Mouse (Mus musculus) neural tube, embryonic 12.5 days (tissue): ENCODE data around the gene Krt79. TPM values are rescaled to one million over a fixed set of nuclear protein-coding genes. Genes with fewer than 3 reads are reported as not detected.

Experiments used
- microRNA-seq: library from miRNA; unstranded; fragments of <30 nt; microRNA quantifications from one replicate; pipeline ENCODE4, GENCODE M21; 2017
- polyA plus RNA-seq: library from polyadenylated mRNA; unstranded; fragments of >200 nt; fragmentation: Nextera tagmentation; extraction: Ambion mirVana; gene quantifications from 2 replicates; pipeline ENCODE4 v1.2.1, GENCODE M21; 2016

Gene Krt79
- polyA plus RNA-seq, 1 experiment from 2014 or later = 0.18 TPM

Small RNA genes within 50 kb of the gene (microRNA-seq; reads per million reads assigned to microRNA genes)
- gene Gm44356 = not detected

Other genes with a start within 250 kb of the Krt79 start
- gene Krt6a, start 246.0 kb downstream of the Krt79 start, polyA plus RNA-seq = 0.08 TPM in 1 of 2 replicates, not detected in the other
- 12.9 and 13.7 TPM in 2 replicates for gene Krt5, start 227.4 kb downstream of the Krt79 start, polyA plus RNA-seq
- not detected in 2 replicates for gene Krt71, start 197.2 kb downstream of the Krt79 start, polyA plus RNA-seq
- gene Krt72, start 153.9 kb downstream of the Krt79 start, polyA plus RNA-seq = not detected in 2 replicates
- 0.27 and 0.34 TPM in 2 replicates for gene Krt73, start 138.0 kb downstream of the Krt79 start, polyA plus RNA-seq
- not detected in 2 replicates for gene Krt2, start 122.2 kb downstream of the Krt79 start, polyA plus RNA-seq
- gene Krt1, start 89.5 kb downstream of the Krt79 start, polyA plus RNA-seq = 1.6 and 2.5 TPM in 2 replicates
- not detected in 2 replicates for gene Krt77, start 70.6 kb downstream of the Krt79 start, polyA plus RNA-seq
- gene Krt76, start 47.4 kb downstream of the Krt79 start, polyA plus RNA-seq = not detected in 2 replicates
- gene Krt4, start 15.6 kb downstream of the Krt79 start, polyA plus RNA-seq = not detected in 2 replicates
- gene Krt78, start 14.0 kb upstream of the Krt79 start, polyA plus RNA-seq = 0.05 TPM in 1 of 2 replicates, not detected in the other
- 5.4 and 6.8 TPM in 2 replicates for gene Krt8, start 64.2 kb upstream of the Krt79 start, polyA plus RNA-seq
- 4.1 and 4.2 TPM in 2 replicates for gene Krt18, start 87.9 kb upstream of the Krt79 start, polyA plus RNA-seq
- 89.2 and 92.3 TPM in 2 replicates for gene Eif4b, start 133.4 kb upstream of the Krt79 start, polyA plus RNA-seq
- 13.0 and 13.5 TPM in 2 replicates for gene Tns2, start 160.1 kb upstream of the Krt79 start, polyA plus RNA-seq
- gene Spryd3, start 195.9 kb upstream of the Krt79 start, polyA plus RNA-seq = 29.6 and 33.3 TPM in 2 replicates
- gene Igfbp6, start 204.0 kb upstream of the Krt79 start, polyA plus RNA-seq = 0.60 and 0.63 TPM in 2 replicates
- gene Soat2, start 210.2 kb upstream of the Krt79 start, polyA plus RNA-seq = 0.11 TPM in 1 of 2 replicates, not detected in the other